Mouse (Mus musculus): ENCODE results near the gene Ppp3ca.

GRCm38 (mm10) chr3:136742258-136743057 is 72.5 kb downstream of the Ppp3ca start:
- TF ChIP-seq CTCF (IDR thresholded peaks at IDR 0.05; ENCODE audit: low read depth) = no peak
- no peak for TF ChIP-seq EP300 (IDR thresholded peaks at IDR 0.05; ENCODE audit: low read depth)

All from liver, postnatal 0 days (tissue).